Comparison of ENCODE assay signal across 10 mouse cellular contexts in the genomic region with DNA sequence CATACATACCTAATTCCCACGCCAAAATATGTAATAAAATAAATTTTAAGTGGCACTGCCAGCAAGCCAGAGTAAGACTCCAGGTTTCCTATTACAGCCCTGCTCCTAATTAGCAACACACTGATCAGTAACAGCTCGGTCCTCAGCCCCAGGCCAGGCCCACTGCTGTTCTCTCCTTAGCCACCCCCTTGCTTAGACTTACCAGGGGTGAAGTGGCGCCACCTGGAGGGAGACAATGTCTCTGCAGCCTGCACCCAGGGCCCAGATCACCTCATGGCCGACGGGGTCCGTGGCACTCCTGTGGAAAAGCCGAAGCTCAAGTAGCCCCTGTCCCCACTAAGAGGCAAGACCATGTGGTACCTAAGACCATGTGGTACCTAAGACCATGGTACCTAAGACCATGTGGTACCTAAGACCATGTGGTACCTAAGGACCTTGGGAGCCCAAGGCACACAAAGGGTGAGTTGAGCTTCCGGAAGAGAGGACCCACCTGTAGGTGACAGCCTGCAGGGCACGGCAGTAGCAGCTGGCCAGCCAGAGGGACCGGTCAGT. TPM values are rescaled to one million over a fixed set of nuclear protein-coding genes. Genes with fewer than 3 reads are reported as not detected.
DNase-seq lines count a peak whose midpoint lies in the region; ATAC-seq and TF ChIP-seq lines count a peak whose summit lies in the region.
"Had no signal": no experiment of that assay in that cellular context is flagged by ENCODE, and none has a peak within 500 bp of the region (broad histone marks: within the 10 kb centered on the region; RNA-seq: fewer than 3 reads in every experiment).

No protein-coding gene starts in this region.

- 38% methylated on average over 10 of the region's 10 CpGs for WGBS in hindbrain, embryonic 12.5 days
- WGBS in hindbrain, embryonic 16.5 days, result 42% methylated on average over 10 of the region's 10 CpGs
- WGBS in embryonic facial prominence, embryonic 10.5 days, result 34% methylated on average over 10 of the region's 10 CpGs

- H3K27ac ChIP-seq in hindbrain, embryonic 12.5 days, result no peak overlapping the region
- H3K27ac ChIP-seq in hindbrain, embryonic 16.5 days (ENCODE audit: low read depth, low read length), result no peak overlapping the region
- H3K27ac ChIP-seq in embryonic facial prominence, embryonic 10.5 days (replicated peaks), result no peak overlapping the region
- H3K27ac ChIP-seq: neural tube, embryonic 12.5 days had no signal

- H3K4me2 ChIP-seq in hindbrain, embryonic 12.5 days (replicated peaks), result no peak overlapping the region
- no peak overlapping the region for H3K4me2 ChIP-seq in hindbrain, embryonic 16.5 days (ENCODE audit: low read length)
- H3K4me2 ChIP-seq: neural tube, embryonic 12.5 days had no signal

- peak; percentile 80 for TF ChIP-seq CTCF in G1E (IDR thresholded peaks at IDR 0.05; ENCODE audit: low read depth, low read length)

- no peak overlapping the region for H3K9ac ChIP-seq in hindbrain, embryonic 12.5 days
- H3K9ac ChIP-seq in hindbrain, embryonic 16.5 days (ENCODE audit: low read depth, low read length), result no peak overlapping the region
- H3K9ac ChIP-seq: neural tube, embryonic 12.5 days had no signal

- peak; percentile 43 for DNase-seq in G1E (ENCODE audit: low spot score)
- DNase-seq in embryonic facial prominence, embryonic 10.5 days (ENCODE audit: low spot score), result peak; percentile 65
- DNase-seq in lung, postnatal 14 days, result peak; percentile 32
- DNase-seq in thymus, postnatal 0 days (ENCODE audit: low spot score), result peak; percentile 17
- DNase-seq in heart, adult 18-20 months, result no peak
- DNase-seq in heart, adult 8-10 months (ENCODE audit: low spot score), result no peak

- no peaks in the 10 kb centered on the region for H3K4me1 ChIP-seq in hindbrain, embryonic 12.5 days
- no peaks in the 10 kb centered on the region; the same call in 1 of the 2 replicates for H3K4me1 ChIP-seq in hindbrain, embryonic 16.5 days (ENCODE audit: control insufficient read depth, insufficient read depth, low read depth, low read length)
- no peaks in the 10 kb centered on the region; the same call in 1 of the 2 replicates for H3K4me1 ChIP-seq in G1E (ENCODE audit: insufficient read depth, low read depth, low read length)
- peaks cover 9% of the 10 kb centered on the region; the same call in 1 of the 2 replicates for H3K4me1 ChIP-seq in embryonic facial prominence, embryonic 10.5 days
- H3K4me1 ChIP-seq: neural tube, embryonic 12.5 days had no signal

- H3K9me3 ChIP-seq in hindbrain, embryonic 12.5 days (replicated peaks), result no peaks in the 10 kb centered on the region
- no peaks in the 10 kb centered on the region for H3K9me3 ChIP-seq in hindbrain, embryonic 16.5 days (ENCODE audit: control insufficient read depth, low read length)
- H3K9me3 ChIP-seq in G1E (replicated peaks), result peaks cover 3% of the 10 kb centered on the region
- no peaks in the 10 kb centered on the region for H3K9me3 ChIP-seq in embryonic facial prominence, embryonic 10.5 days
- H3K9me3 ChIP-seq: neural tube, embryonic 12.5 days had no signal

- peaks cover 25% of the 10 kb centered on the region for H3K27me3 ChIP-seq in hindbrain, embryonic 12.5 days
- H3K27me3 ChIP-seq in hindbrain, embryonic 16.5 days (replicated peaks; ENCODE audit: control insufficient read depth, insufficient read depth, low read length), result no peaks in the 10 kb centered on the region
- peaks cover 50% of the 10 kb centered on the region for H3K27me3 ChIP-seq in G1E (ENCODE audit: insufficient read depth, low read length)
- H3K27me3 ChIP-seq in embryonic facial prominence, embryonic 10.5 days (replicated peaks; ENCODE audit: low read depth, poor library complexity, severe bottlenecking), result peaks cover 68% of the 10 kb centered on the region

- H3K4me3 ChIP-seq in hindbrain, embryonic 12.5 days, result no peak overlapping the region
- no peak overlapping the region for H3K4me3 ChIP-seq in hindbrain, embryonic 16.5 days (ENCODE audit: low read length)
- H3K4me3 ChIP-seq in G1E (ENCODE audit: low read depth, low read length), result no peak overlapping the region
- no peak overlapping the region for H3K4me3 ChIP-seq in embryonic facial prominence, embryonic 10.5 days
- H3K4me3 ChIP-seq: erythroblast, embryonic 14.5 days; neural tube, embryonic 12.5 days had no signal

- 0 out of 2 replicates have a peak, but pooled peaks have one; percentile 26 for ATAC-seq in hindbrain, embryonic 12.5 days (ENCODE audit: low FRiP score)
- ATAC-seq in hindbrain, embryonic 16.5 days, result no peak
- no peak for ATAC-seq in G1E (ENCODE audit: extremely low read depth, insufficient number of reproducible peaks, low FRiP score, poor library complexity, severe bottlenecking)

- 0 out of 2 replicates have a peak, but pooled peaks cover 6% of the 10 kb centered on the region for H3K36me3 ChIP-seq in hindbrain, embryonic 12.5 days
- H3K36me3 ChIP-seq in hindbrain, embryonic 16.5 days (ENCODE audit: control insufficient read depth, insufficient read depth, low read length), result peaks cover 15% of the 10 kb centered on the region
- H3K36me3 ChIP-seq in G1E (replicated peaks), result no peaks in the 10 kb centered on the region
- no peaks in the 10 kb centered on the region for H3K36me3 ChIP-seq in embryonic facial prominence, embryonic 10.5 days (replicated peaks)
- H3K36me3 ChIP-seq: neural tube, embryonic 12.5 days had no signal

RNA-seq across cellular contexts. Expression of a gene that starts 25.4 kb away (rescaled TPM):
- 3.1 TPM in 2 replicates for polyA plus RNA-seq in hindbrain, embryonic 12.5 days (2016; fragmentation: Nextera tagmentation; extraction: Ambion mirVana)
- 9.8 and 10.3 TPM in 2 replicates for polyA plus RNA-seq in hindbrain, embryonic 16.5 days (2015; fragmentation: Nextera tagmentation; extraction: Ambion mirVana)
- not detected in 2 replicates for total RNA-seq in G1E (2014; fragmentation: Nextera tagmentation)
- under 0.01 and 0.05 TPM in 2 replicates for total RNA-seq in G1E (2017)
- polyA plus RNA-seq in G1E (2012), result not detected in 2 replicates
- polyA plus RNA-seq in embryonic facial prominence, embryonic 10.5 days (2016; fragmentation: Nextera tagmentation; extraction: Ambion mirVana), result 0.30 and 0.46 TPM in 2 replicates
- polyA plus RNA-seq in thymus, postnatal 0 days (2015; fragmentation: Nextera tagmentation; extraction: Ambion mirVana), result 0.04 TPM in 1 of 2 replicates, not detected in the other
- total RNA-seq in heart, adult 18-20 months (2021), result not detected
- under 1 TPM in 2 of 4 experiments, not detected in 2; 0.03 TPM for total RNA-seq in heart, adult 8-10 months (2022)
- polyA plus RNA-seq: erythroblast, embryonic 14.5 days had no signal

RNA-seq across cellular contexts. Expression of a gene that starts 25.7 kb away (rescaled TPM):
- polyA plus RNA-seq in hindbrain, embryonic 12.5 days (2016; fragmentation: Nextera tagmentation; extraction: Ambion mirVana), result 24.6 and 30.3 TPM in 2 replicates
- polyA plus RNA-seq in hindbrain, embryonic 16.5 days (2015; fragmentation: Nextera tagmentation; extraction: Ambion mirVana), result 33.2 and 34.9 TPM in 2 replicates
- total RNA-seq in G1E (2014; fragmentation: Nextera tagmentation), result 18.0 and 27.5 TPM in 2 replicates
- total RNA-seq in G1E (2017), result 11.9 and 14.5 TPM in 2 replicates
- 31.8 and 45.1 TPM in 2 replicates for polyA plus RNA-seq in G1E (2012)
- polyA plus RNA-seq in embryonic facial prominence, embryonic 10.5 days (2016; fragmentation: Nextera tagmentation; extraction: Ambion mirVana), result 29.1 and 30.4 TPM in 2 replicates
- polyA plus RNA-seq in thymus, postnatal 0 days (2015; fragmentation: Nextera tagmentation; extraction: Ambion mirVana), result 51.9 and 56.7 TPM in 2 replicates
- 10 to 100 TPM in 1 of 2 experiments, 1 to 10 TPM in 1; 9.5 to 14.1 TPM for total RNA-seq in heart, adult 18-20 months (2021)
- total RNA-seq in heart, adult 8-10 months (2022), result 10 to 100 TPM; 11.5 to 12.6 (median 12.0) TPM

RNA-seq across cellular contexts. Expression of a gene that starts 26.1 kb away (rescaled TPM):
- polyA plus RNA-seq in hindbrain, embryonic 12.5 days (2016; fragmentation: Nextera tagmentation; extraction: Ambion mirVana), result 512 and 529 TPM in 2 replicates
- 561 TPM in 2 replicates for polyA plus RNA-seq in hindbrain, embryonic 16.5 days (2015; fragmentation: Nextera tagmentation; extraction: Ambion mirVana)
- 221 and 228 TPM in 2 replicates for total RNA-seq in G1E (2014; fragmentation: Nextera tagmentation)
- total RNA-seq in G1E (2017), result 281 and 287 TPM in 2 replicates
- polyA plus RNA-seq in G1E (2012), result 56.6 and 84.3 TPM in 2 replicates
- 784 and 818 TPM in 2 replicates for polyA plus RNA-seq in embryonic facial prominence, embryonic 10.5 days (2016; fragmentation: Nextera tagmentation; extraction: Ambion mirVana)
- 415 and 437 TPM in 2 replicates for polyA plus RNA-seq in thymus, postnatal 0 days (2015; fragmentation: Nextera tagmentation; extraction: Ambion mirVana)
- total RNA-seq in heart, adult 18-20 months (2021), result 100 to 1,000 TPM; 153 to 178 TPM
- total RNA-seq in heart, adult 8-10 months (2022), result 100 to 1,000 TPM; 135 to 164 (median 150) TPM

RNA-seq across cellular contexts. Expression of a gene that starts 35.9 kb away (rescaled TPM):
- not detected in 2 replicates for polyA plus RNA-seq in hindbrain, embryonic 12.5 days (2016; fragmentation: Nextera tagmentation; extraction: Ambion mirVana)
- not detected in 2 replicates for polyA plus RNA-seq in hindbrain, embryonic 16.5 days (2015; fragmentation: Nextera tagmentation; extraction: Ambion mirVana)
- total RNA-seq in G1E (2014; fragmentation: Nextera tagmentation), result not detected in 2 replicates
- total RNA-seq in G1E (2017), result not detected in 2 replicates
- not detected in 2 replicates for polyA plus RNA-seq in G1E (2012)
- not detected in 2 replicates for polyA plus RNA-seq in embryonic facial prominence, embryonic 10.5 days (2016; fragmentation: Nextera tagmentation; extraction: Ambion mirVana)
- 0.05 TPM in 1 of 2 replicates, not detected in the other for polyA plus RNA-seq in thymus, postnatal 0 days (2015; fragmentation: Nextera tagmentation; extraction: Ambion mirVana)
- not detected for total RNA-seq in heart, adult 18-20 months (2021)
- total RNA-seq in heart, adult 8-10 months (2022), result not detected
- polyA plus RNA-seq: erythroblast, embryonic 14.5 days; neural tube, embryonic 12.5 days had no signal

RNA-seq across cellular contexts. Expression of a gene that starts 45.7 kb away (rescaled TPM):
- polyA plus RNA-seq in hindbrain, embryonic 12.5 days (2016; fragmentation: Nextera tagmentation; extraction: Ambion mirVana), result 59.5 and 59.8 TPM in 2 replicates
- polyA plus RNA-seq in hindbrain, embryonic 16.5 days (2015; fragmentation: Nextera tagmentation; extraction: Ambion mirVana), result 81.4 and 82.8 TPM in 2 replicates
- 33.1 and 38.3 TPM in 2 replicates for total RNA-seq in G1E (2014; fragmentation: Nextera tagmentation)
- 35.9 and 40.0 TPM in 2 replicates for total RNA-seq in G1E (2017)
- polyA plus RNA-seq in G1E (2012), result 10.6 and 36.7 TPM in 2 replicates
- 87.6 and 91.0 TPM in 2 replicates for polyA plus RNA-seq in embryonic facial prominence, embryonic 10.5 days (2016; fragmentation: Nextera tagmentation; extraction: Ambion mirVana)
- polyA plus RNA-seq in thymus, postnatal 0 days (2015; fragmentation: Nextera tagmentation; extraction: Ambion mirVana), result 28.6 and 29.1 TPM in 2 replicates
- 10 to 100 TPM; 11.5 to 13.1 TPM for total RNA-seq in heart, adult 18-20 months (2021)
- 10 to 100 TPM; 10.8 to 12.4 (median 11.6) TPM for total RNA-seq in heart, adult 8-10 months (2022)

Comparison
In these comparisons a context has a peak if more than half of its experiments do, and no peak if none do; other contexts are left out.
1. DNase-seq: peak in G1E (single experiment), embryonic facial prominence, embryonic 10.5 days (single experiment), lung, postnatal 14 days (single experiment) and thymus, postnatal 0 days (single experiment); none in heart, adult 18-20 months (0 of 2) and heart, adult 8-10 months (single experiment).